Mouse (Mus musculus) kidney, postnatal 4 days (tissue): ENCODE results near the gene Gm10944.

ENCODE experiments used
- DNase-seq, 2 experiments: peaks; one replicate each; pipeline ENCODE4 v3.0.0; 2021; ENCODE audit warnings: mixed read lengths in 2 of 2

Gene Gm10944

DNA sequence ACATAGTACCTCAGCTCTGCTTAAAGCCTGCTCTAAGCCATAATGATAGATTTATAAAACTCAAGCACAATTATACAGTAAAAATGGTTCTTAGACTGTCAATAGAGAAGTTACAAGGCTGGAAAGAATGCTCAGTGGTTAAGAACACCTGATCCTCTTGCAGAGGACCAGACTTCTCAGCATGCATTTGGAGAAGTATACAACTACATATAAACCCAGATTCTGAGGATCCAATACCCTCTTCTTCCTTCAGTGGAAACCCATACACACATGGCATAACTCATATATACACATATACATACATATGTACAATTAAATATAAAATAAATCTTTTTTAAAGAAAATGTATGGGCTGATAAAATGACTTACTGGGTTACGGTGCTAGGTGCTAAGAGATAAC is at the start of gene Gm10944:
Gene Gm10944 (plus strand): TSS at position 301 of the 400 bp plus-strand sequence.
- DNase-seq: no peak

DNA sequence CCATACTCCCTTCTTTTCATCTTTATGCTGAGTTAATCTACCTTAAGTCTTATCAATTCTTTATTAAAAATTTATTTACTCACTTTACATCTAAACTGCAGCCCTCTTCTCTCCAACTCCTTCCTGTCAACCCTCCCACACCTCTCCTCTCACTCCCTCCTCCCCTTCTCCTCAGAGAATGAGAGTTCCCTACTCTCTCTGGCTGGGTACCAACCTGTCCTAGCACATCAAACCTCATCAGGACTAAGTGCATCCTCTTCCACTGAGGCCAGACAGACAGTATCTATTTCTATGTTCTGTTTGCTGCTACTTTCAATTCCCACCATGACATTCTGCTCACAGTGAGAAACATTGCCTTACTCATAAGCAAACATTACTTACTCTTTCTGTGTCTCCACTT is 25.2 kb upstream of the Gm10944 start:
- no peak for DNase-seq

GRCm38 (mm10) chr10:10656621-10657020 is 24.5 kb upstream of the Gm10944 start:
- DNase-seq: no peak

DNA sequence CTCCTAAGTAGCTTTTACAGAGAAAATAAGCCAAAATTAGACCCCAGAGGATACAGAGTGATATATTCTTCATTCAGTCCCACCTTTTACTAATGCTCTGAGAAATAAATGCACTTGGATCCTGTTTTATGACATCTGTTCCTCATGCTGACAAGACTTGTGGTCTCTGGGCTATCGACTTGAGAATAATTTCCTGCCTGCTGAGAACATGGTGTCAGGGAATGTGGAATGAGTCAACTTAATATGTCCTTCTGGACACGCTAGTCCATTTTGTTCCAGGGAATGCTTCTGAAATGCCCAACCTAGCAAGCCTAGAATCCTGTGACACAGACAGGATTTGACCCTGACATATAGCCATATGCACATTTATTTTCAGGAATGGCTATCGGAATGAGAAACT is 22.0 kb upstream of the Gm10944 start:
- no peak for DNase-seq

DNA sequence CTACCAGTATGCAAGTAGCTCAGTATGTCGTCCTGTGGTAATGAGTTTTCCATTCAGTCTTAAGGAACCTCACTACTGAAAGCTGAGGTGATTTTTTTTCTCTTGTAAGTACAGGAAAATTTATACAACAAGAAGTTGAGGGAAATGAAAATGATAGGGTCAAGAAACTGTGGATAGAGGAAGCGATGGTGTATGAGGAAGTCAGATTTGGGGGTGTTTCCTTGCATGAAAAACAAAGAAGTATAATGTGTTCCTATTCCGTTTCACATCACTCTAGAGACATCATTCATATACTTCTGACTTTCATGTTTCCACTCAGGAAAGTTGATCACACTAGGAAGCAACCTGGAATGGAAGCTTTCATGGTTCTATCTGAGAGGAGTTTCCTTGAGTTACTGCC is 21.2 kb upstream of the Gm10944 start:
- DNase-seq: no peak

DNA sequence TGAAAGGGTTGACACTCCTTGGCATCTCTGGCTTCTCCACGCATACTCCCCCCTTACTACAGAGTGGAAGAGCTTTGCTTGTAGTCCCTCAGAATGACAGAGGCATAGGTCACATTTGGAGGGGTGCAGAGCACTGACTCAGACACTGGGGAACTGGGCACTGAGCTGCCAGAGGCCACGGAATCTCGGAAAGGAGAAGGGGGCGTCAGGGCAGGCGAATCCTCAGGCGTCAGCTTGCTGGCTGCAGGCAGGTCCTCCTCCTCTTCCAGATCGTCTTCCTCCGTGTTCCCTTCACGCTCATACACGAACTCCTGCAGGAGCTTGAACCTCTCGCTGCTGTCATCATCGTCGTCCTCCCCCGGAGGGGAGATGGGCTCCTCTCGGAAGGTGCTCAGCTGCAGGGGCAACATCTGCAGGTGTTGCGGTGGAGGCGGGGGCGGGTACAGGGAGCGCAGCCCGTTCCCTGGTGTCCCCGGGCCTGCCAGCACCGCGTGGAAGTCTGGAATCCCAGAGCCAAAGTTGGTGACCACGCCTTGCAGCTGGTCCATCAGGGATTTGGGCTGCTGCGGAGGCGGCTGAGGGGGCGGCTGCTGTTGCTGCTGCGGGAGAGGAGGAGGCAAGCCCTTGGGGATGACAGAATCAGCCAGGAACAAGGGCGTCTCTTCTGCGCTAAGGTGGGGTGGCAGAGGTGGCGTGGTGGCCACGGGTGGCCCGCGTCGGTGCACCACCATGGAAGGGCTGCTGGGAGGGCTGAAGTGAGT is 7.9 kb downstream of the Gm10944 start:
- peak; percentile 16 for DNase-seq

- no peak for DNase-seq
Observed at GRCm38 (mm10) chr10:10689668-10690223, 8.6 kb downstream of the Gm10944 start.

DNA sequence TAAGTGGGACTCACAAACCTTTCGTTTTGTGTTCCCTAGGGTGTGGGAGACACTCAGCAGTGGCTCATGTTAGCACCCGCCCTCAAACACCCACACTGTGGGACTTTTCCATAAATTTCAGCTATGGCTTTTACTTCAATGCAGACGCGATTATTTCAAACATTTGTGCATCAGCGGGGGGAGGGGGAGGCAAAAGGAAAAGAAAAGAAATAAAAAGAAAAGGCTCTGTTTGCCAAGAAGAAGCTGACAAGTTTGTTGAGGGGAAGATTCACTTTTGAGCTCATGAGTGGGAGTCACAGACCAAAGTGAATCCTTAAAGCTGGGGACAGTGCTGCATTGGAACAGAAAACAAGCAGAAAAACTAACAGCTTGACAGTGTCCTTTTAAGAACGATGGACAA is 16.3 kb downstream of the Gm10944 start:
- no peak for DNase-seq

- no peak for DNase-seq
Observed at GRCm38 (mm10) chr10:10700903-10701302, 19.8 kb downstream of the Gm10944 start.

DNA sequence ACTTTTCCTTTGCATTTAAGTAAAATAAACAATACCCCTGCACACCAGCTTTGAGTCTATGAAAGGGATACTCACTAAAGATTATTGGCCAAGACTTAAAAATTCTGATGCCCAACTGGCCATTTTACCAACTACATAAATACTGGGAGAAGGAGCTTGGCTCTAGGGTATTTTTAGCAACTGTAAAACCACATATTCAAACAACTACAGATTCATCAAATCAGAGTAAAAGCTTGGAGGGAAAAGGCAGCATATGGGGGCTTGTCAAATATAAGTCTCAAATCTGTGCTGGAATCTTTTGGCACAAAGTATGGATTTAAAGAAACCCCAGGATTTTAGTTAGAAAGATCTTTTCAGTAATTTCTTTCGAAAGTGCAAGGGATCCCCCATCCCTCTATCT is 20.2 kb downstream of the Gm10944 start:
- no peak for DNase-seq

DNA sequence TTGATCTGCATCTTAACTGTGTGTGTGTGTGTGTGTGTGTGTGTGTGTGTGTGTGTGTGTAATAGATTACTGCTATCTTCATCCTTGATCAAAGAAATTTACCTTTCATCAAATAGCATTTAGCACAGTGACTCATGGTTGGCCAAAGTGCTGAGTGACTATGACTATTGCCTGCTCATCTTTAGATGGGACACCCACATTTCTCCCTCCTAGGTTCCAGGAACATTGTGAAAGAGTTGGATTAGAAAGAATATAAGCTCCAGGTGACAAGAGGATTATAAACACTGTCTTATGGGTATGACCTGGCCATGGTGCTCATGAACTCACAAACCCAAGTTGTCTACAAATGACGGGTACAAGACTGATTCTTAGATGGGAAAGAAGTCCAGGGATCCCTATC is 26.9 kb downstream of the Gm10944 start:
- DNase-seq: no peak

DNA sequence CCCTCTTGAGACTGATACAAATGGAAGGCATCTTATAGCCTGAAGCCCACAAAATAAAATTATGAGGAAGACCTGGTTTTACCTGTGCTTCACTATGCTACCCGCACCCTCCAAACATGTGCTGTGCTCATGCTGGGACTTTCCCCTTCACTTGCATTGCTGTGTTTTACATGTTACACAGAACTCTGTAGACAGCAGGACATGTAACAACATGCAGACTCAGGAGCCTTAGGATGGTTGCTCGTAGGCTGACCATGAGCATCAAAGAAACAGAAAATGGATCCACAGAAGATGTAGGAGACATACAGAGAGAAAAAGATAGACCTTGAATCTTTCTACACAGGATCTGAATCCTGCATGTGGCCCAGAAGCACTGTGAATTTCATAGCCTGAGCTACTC is 29.2 kb downstream of the Gm10944 start:
- no peak for DNase-seq

GRCm38 (mm10) chr10:10710837-10711236 is 29.7 kb downstream of the Gm10944 start:
- no peak for DNase-seq

- DNase-seq: no peak
Observed at GRCm38 (mm10) chr10:10726501-10726900, 45.4 kb downstream of the Gm10944 start.
